Mouse (Mus musculus) ES-Bruce4 (cell line): Measurements from ENCODE around the gene Slc35a2. TPM values are rescaled to one million over a fixed set of nuclear protein-coding genes. Genes with fewer than 3 reads are reported as not detected.
"Not testable (repeated sequence)": the region's sequence is repeated elsewhere in the genome, so short reads cannot be mapped to it uniquely, and the experiment has no call there.

Experiments used
- H3K27ac ChIP-seq: 2 replicates; pipeline ENCODE4 v1.5.1; 2012; ENCODE audit warnings: low read length, inconsistent platforms; ENCODE audit not compliant: insufficient read depth
- H3K27me3 ChIP-seq: 2 replicates; pipeline ENCODE4 v1.6.1; 2012; ENCODE audit warnings: mild to moderate bottlenecking, low read length, inconsistent platforms; ENCODE audit not compliant: control insufficient read depth, poor library complexity, insufficient read depth, severe bottlenecking
- H3K36me3 ChIP-seq: 2 replicates; pipeline ENCODE4 v1.6.1; 2012; ENCODE audit warnings: inconsistent platforms, mild to moderate bottlenecking, low read length, moderate library complexity; ENCODE audit not compliant: control insufficient read depth, poor library complexity, insufficient read depth, severe bottlenecking
- H3K4me1 ChIP-seq: one replicate; pipeline ENCODE4 v1.8.1; 2011; ENCODE audit warnings: low read length; ENCODE audit not compliant: control insufficient read depth, insufficient read depth
- H3K4me3 ChIP-seq: 2 replicates; pipeline ENCODE4 v1.5.1; 2011; ENCODE audit warnings: low read depth, mild to moderate bottlenecking, low read length
- H3K9ac ChIP-seq: 2 replicates; pipeline ENCODE4 v1.6.1; 2012; ENCODE audit warnings: low read depth, mild to moderate bottlenecking, inconsistent platforms; ENCODE audit not compliant: poor library complexity, severe bottlenecking
- H3K9me3 ChIP-seq: replicated peaks from 2 replicates; pipeline ENCODE4 v1.6.1; 2012; ENCODE audit warnings: mild to moderate bottlenecking, low read length, inconsistent platforms; ENCODE audit not compliant: control insufficient read depth, poor library complexity, insufficient read depth, severe bottlenecking
- CTCF ChIP-seq: IDR thresholded peaks from one replicate; pipeline ENCODE4 v1.8.1; 2011; ENCODE audit warnings: low read depth, low read length
- EP300 ChIP-seq: IDR thresholded peaks from 2 replicates; pipeline ENCODE4 v1.6.1; 2011; ENCODE audit warnings: low read depth, low read length; ENCODE audit not compliant: insufficient read depth
- POLR2A ChIP-seq: IDR thresholded peaks from one replicate; pipeline ENCODE4 v1.8.1; 2011; ENCODE audit warnings: low read length; ENCODE audit not compliant: insufficient read depth
- polyA plus RNA-seq: library from polyadenylated mRNA; stranded (reverse); fragments of >200 nt; gene quantifications from 2 replicates; pipeline ENCODE4 v1.2.4, GENCODE M21; 2011; ENCODE audit warnings: low read depth; ENCODE audit not compliant: missing spikeins, insufficient read depth, insufficient read length

The Slc35a2 gene
- polyA plus RNA-seq, 1 experiment, result 25.6 TPM

DNA sequence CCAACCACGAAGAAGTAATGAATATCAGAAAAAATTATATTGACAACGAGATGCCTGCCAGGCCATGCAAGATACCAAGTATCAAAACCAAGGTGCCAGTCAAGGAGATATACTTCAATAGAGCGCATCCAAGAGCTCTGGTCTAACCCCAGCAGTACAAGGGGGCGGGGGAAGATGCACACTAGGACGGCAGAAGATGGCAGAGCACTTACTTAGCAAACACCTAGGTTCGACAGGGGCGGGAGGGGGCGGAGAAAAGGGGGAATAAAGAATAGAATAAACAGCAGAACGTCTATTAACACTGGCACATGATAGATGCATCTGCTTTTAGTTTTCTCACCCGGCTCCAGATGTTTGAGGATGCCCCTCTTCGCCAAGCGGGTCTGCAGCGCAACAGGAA is 14.4 kb downstream of the Slc35a2 start:
- Histone ChIP-seq H3K9ac (peak overlapping the region; percentile 72), H3K9me3 (no peaks in the 10 kb centered on the region), H3K4me3 (peak overlapping the region; percentile 87), H3K27me3 (no peaks in the 10 kb centered on the region), H3K4me1 (no peaks in the 10 kb centered on the region), H3K27ac (no peak overlapping the region), H3K36me3 (peaks cover 6% of the 10 kb centered on the region; the same call in 1 of the 2 replicates)
- TF ChIP-seq POLR2A, result no peak
- TF ChIP-seq CTCF, result no peak
- no peak for TF ChIP-seq EP300

DNA sequence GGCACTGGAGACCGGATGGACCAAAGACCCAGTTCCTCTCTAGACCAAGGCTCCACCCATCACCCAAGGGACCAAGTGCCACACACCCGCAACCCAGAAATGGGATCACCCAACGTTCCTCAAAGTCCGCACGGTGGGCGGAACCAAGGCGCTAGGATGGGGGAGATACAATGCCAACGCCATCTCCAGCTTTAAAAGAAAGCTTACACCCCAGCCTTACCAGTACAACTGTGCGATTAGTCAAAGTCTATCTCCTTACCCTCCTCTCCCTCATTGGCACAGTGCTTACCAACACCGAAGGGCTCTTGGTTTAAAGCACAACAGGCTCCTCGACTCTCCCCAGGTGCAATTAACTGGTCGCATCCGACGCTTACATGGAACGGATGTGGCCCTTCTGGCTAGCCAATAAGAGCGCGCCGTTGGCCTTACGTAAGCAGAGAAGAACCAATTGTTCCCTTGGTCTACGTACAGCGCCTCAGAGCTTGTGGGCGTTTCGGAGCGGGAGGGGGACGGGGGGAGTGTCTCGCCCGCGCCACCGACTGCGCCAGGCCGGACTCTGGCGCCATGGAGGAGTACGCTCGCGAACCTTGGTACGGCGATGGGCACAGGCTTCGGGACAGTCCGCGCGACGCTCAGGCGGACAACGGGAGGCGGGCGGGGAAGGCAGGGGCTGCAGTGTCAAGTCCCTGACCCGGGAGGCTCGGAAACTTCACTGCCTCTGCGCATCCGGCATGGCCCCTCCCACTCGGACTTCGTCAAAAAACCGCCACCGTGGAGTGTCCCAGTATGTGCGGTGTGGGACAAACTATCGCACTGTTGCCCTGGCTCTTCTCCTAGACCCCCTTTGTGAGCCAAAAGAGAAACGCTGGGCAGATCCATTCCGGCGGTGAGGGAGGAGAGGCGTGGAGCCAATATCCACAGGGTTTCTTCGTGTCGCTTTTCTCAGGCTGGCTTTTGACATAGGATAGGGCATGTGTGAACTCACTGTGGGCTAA is 15.3 kb downstream of the Slc35a2 start, which contains the start of the genes Pqbp1 and Timm17b:
Gene Pqbp1 (minus strand): TSS at position 390 of the 995 bp plus-strand sequence.
Gene Timm17b (plus strand): TSS at position 478 of the 995 bp plus-strand sequence.
- peak within 1 kb of the TSS; percentile 95 for H3K4me3 ChIP-seq
- no peaks in the 10 kb centered on the region for H3K27me3 ChIP-seq
- peak within 1 kb of the TSS; percentile 72 for H3K9ac ChIP-seq
- no peaks in the 10 kb centered on the region for H3K9me3 ChIP-seq
- no peaks in the 10 kb centered on the region for H3K4me1 ChIP-seq
- TF ChIP-seq POLR2A (no peak), EP300 (no peak), CTCF (no peak)
- H3K27ac ChIP-seq, result peak within 1 kb of the TSS; percentile 81; the same call in 1 of the 2 replicates
- peaks cover 3% of the 10 kb centered on the region; the same call in 1 of the 2 replicates for H3K36me3 ChIP-seq

- H3K9ac ChIP-seq, result no peak overlapping the region
- H3K27ac ChIP-seq, result no peak overlapping the region
- TF ChIP-seq EP300 (no peak), POLR2A (no peak), CTCF (no peak)
- H3K4me1 ChIP-seq, result no peaks in the 10 kb centered on the region
- H3K4me3 ChIP-seq, result no peak overlapping the region
- no peaks in the 10 kb centered on the region for H3K36me3 ChIP-seq
- no peaks in the 10 kb centered on the region for H3K27me3 ChIP-seq
- H3K9me3 ChIP-seq, result no peaks in the 10 kb centered on the region
Measured at GRCm38 (mm10) chrX:7904441-7904840, 20.6 kb downstream of the Slc35a2 start.

- no peak within 1 kb of the TSS for H3K27ac ChIP-seq
- no peaks in the 10 kb centered on the region for H3K4me1 ChIP-seq
- no peak within 1 kb of the TSS for H3K4me3 ChIP-seq
- H3K9ac ChIP-seq, result no peak within 1 kb of the TSS
- no peaks in the 10 kb centered on the region for H3K9me3 ChIP-seq
- TF ChIP-seq CTCF (no peak), EP300 (no peak), POLR2A (no peak)
- H3K36me3 ChIP-seq, result no peaks in the 10 kb centered on the region
- no peaks in the 10 kb centered on the region for H3K27me3 ChIP-seq
Measured at GRCm38 (mm10) chrX:7907735-7908134, 23.9 kb downstream of the Slc35a2 start, which contains the start of gene Gm10491. TSS of gene Gm10491 (minus strand) at chrX:7907835.

DNA sequence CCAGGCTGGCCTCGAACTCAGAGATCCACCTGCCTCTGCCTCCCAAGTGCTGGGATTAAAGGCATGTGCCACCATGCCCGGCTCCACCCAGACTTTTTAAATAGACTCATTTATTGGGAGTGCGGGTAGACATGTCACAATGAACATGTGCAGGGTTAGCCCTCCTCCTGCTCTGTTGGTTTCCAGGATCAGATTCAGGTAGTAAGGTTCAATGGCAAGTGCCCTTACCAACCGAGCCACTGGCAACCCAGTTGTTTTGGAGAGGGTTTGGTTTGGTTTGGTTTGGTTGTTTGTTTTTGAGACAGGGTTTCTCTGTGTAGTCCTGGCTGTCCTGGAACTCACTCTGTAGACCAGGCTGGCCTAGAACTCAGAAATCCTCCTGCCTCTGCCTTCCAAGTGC is 25.4 kb downstream of the Slc35a2 start, which contains the start of gene Gm10490:
Gene Gm10490 (plus strand): TSS at position 301 of the 400 bp plus-strand sequence.
- H3K4me3 ChIP-seq, H3K27ac ChIP-seq, H3K9ac ChIP-seq, H3K36me3 ChIP-seq, H3K9me3 ChIP-seq, H3K27me3 ChIP-seq, H3K4me1 ChIP-seq: not testable (repeated sequence)

DNA sequence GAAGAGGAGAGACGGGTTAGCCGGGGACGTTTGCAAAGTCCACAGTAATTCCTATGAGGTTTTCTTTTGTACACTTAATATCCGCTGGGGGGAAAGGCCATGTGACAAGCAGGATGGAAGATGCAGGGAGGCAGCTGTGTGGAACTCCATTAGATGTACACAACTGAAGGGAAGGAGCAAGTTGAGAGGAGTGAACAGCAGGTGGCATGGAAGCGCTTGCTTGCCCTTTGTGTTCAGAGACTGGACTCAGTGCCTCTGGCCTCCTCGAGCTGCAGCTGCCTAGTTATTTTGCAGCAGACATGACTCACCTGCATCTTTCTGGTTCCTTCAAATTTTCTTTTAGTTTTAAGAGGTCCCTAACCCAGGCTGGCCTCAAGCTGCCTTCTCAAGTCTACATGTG is 26.6 kb downstream of the Slc35a2 start:
- no peaks in the 10 kb centered on the region for H3K36me3 ChIP-seq
- no peaks in the 10 kb centered on the region for H3K4me1 ChIP-seq
- TF ChIP-seq EP300 (no peak), POLR2A (no peak), CTCF (no peak)
- H3K9me3 ChIP-seq, result no peaks in the 10 kb centered on the region
- H3K27me3 ChIP-seq, result no peaks in the 10 kb centered on the region
- H3K4me3 ChIP-seq, result no peak overlapping the region
- H3K27ac ChIP-seq, result no peak overlapping the region
- no peak overlapping the region for H3K9ac ChIP-seq

DNA sequence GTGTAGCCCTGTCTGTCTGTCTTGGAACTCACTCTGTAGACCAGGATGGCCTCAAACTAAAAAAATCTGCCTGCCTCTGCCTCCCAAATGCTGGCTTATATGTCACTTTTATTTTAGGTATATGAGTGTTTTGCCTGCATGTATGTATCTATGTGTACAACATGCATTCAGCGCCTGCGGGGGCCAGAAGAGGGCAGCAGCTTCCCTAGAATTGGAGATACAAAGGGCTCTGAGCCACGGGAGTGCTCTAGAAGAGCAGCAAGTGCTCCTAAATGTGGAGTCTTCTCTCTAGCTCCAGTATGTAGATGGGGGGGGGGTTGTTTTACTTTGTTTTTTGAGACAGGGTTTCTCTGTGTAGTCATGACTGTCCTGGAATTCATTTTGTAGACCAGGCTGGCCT is 31.8 kb downstream of the Slc35a2 start:
- H3K36me3 ChIP-seq, H3K27me3 ChIP-seq, H3K4me3 ChIP-seq, H3K9me3 ChIP-seq, H3K27ac ChIP-seq, H3K9ac ChIP-seq, H3K4me1 ChIP-seq: not testable (repeated sequence)
